Mouse (Mus musculus) liver, adult 2 months (tissue): ENCODE data around the gene Vars2.

Experiments used
- CTCF ChIP-seq: fragments of 200-500 bp; IDR thresholded peaks from 2 replicates; pipeline ENCODE4 v1.5.1; 2011; ENCODE audit warnings: low read depth, low read length, control low read depth
- POLR2A ChIP-seq: fragments of 200-500 bp; IDR thresholded peaks from 2 replicates; pipeline ENCODE4 v1.6.1; 2011; ENCODE audit warnings: low read length, control low read depth; ENCODE audit not compliant: insufficient read depth; ENCODE audit errors: extremely low read depth

DNA sequence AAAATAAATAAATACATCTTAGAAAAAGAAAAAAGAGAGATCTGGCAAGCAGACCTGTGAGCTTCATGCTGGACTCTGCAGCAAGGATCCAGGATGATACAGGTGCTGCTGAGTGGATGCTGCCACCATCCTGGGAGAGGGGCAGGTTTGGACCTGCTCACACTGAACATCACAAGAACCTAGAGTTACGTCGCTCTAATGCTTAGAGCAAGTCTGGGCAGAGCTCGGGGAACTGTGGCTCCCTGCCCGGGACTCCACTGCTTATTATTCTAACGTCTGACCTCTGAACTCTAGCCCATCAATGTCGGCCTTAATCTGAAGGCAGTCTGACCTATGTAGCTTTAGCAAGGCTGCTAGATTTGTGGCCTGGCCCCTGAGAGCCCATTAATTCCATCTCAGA is 13.2 kb upstream of the Vars2 start:
- TF ChIP-seq POLR2A (no peak), CTCF (no peak)
